Comparison of ENCODE assay signal across 28 mouse cellular contexts in genomic region chr8:61298828-61299227, GRCm38 (mm10).
DNase-seq lines count a peak whose midpoint lies in the region; ATAC-seq and TF ChIP-seq lines count a peak whose summit lies in the region.
"Had no signal": no experiment of that assay in that cellular context is flagged by ENCODE, and none has a peak within 500 bp of the region (broad histone marks: within the 10 kb centered on the region; RNA-seq: fewer than 3 reads in every experiment).

No protein-coding gene starts in this region.

- TF ChIP-seq CTCF in left cerebral cortex, adult 2 months (IDR thresholded peaks at IDR 0.05): no peak
- no peak for TF ChIP-seq CTCF in cortical plate, adult 2 months (IDR thresholded peaks at IDR 0.05; ENCODE audit: extremely low read depth, insufficient read depth, low read length)

- TF ChIP-seq POLR2A in cortical plate, adult 2 months (IDR thresholded peaks at IDR 0.05; ENCODE audit: extremely low read depth, insufficient read depth, low read length): no peak

- no peaks in the 10 kb centered on the region for H3K27me3 ChIP-seq in forebrain, embryonic 13.5 days
- H3K27me3 ChIP-seq in forebrain, embryonic 16.5 days (replicated peaks; ENCODE audit: control insufficient read depth, insufficient read depth, low read length): no peaks in the 10 kb centered on the region
- H3K27me3 ChIP-seq: CH12.LX; embryonic facial prominence, embryonic 13.5 days; embryonic facial prominence, embryonic 15.5 days; forebrain, embryonic 12.5 days; forebrain, embryonic 15.5 days; Patski had no signal

- ATAC-seq in forebrain, embryonic 13.5 days: no peak
- no peak for ATAC-seq in forebrain, embryonic 16.5 days
- ATAC-seq: activated CD4-positive, CD25-positive, alpha-beta regulatory T cell, adult 4 months; CD4-positive, CD25-positive, alpha-beta regulatory T cell, adult 4 months; forebrain, embryonic 15.5 days; Patski had no signal

- WGBS in forebrain, embryonic 13.5 days: 58% methylated on average over 4 of the region's 4 CpGs
- WGBS in forebrain, embryonic 16.5 days: 35% methylated on average over 4 of the region's 4 CpGs

- no peaks in the 10 kb centered on the region for H3K9me3 ChIP-seq in forebrain, embryonic 13.5 days (replicated peaks)
- no peaks in the 10 kb centered on the region for H3K9me3 ChIP-seq in forebrain, embryonic 16.5 days (ENCODE audit: control insufficient read depth, low read length)
- H3K9me3 ChIP-seq: embryonic facial prominence, embryonic 13.5 days; embryonic facial prominence, embryonic 15.5 days; forebrain, embryonic 10.5 days; forebrain, embryonic 12.5 days; forebrain, embryonic 15.5 days; G1E had no signal

- H3K4me1 ChIP-seq in forebrain, embryonic 13.5 days: peaks cover 42% of the 10 kb centered on the region
- peaks cover 21% of the 10 kb centered on the region for H3K4me1 ChIP-seq in forebrain, embryonic 16.5 days (replicated peaks; ENCODE audit: control insufficient read depth, insufficient read depth, low read length)
- H3K4me1 ChIP-seq in cortical plate, adult 2 months (ENCODE audit: control insufficient read depth, insufficient read depth, low read length): peaks cover 5% of the 10 kb centered on the region

- H3K4me2 ChIP-seq in forebrain, embryonic 13.5 days: no peak overlapping the region
- no peak overlapping the region for H3K4me2 ChIP-seq in forebrain, embryonic 16.5 days (ENCODE audit: low read length)
- H3K4me2 ChIP-seq: embryonic facial prominence, embryonic 13.5 days; embryonic facial prominence, embryonic 15.5 days; forebrain, embryonic 12.5 days; forebrain, embryonic 15.5 days had no signal

- H3K9ac ChIP-seq in forebrain, embryonic 13.5 days: no peak overlapping the region
- H3K9ac ChIP-seq in forebrain, embryonic 16.5 days (replicated peaks; ENCODE audit: low read depth, low read length): no peak overlapping the region
- H3K9ac ChIP-seq: embryonic facial prominence, embryonic 13.5 days; embryonic facial prominence, embryonic 15.5 days; forebrain, embryonic 12.5 days; forebrain, embryonic 15.5 days had no signal

- peak; percentile 64 for DNase-seq in heart, adult 11 months
- DNase-seq in heart, adult 8-10 months (ENCODE audit: low spot score): no peak
- no peak for DNase-seq in left cerebral cortex, adult 2 months (ENCODE audit: extremely low spot score in 1 of 2, low spot score in 2 of 2)
- no peak for DNase-seq in left cerebral cortex, postnatal 25 days (ENCODE audit: low spot score in 2 of 2)
- DNase-seq: adrenal gland, adult 8-10 months; adrenal gland, postnatal 14 days; adrenal gland, postnatal 36 days; B cell, adult 2 months; cerebellum, adult 11-12 months; cerebellum, adult 2 months; cerebellum, adult 9-10 months; cerebellum, postnatal 10 days; cerebellum, postnatal 25 days; embryo, embryonic 11 days had no signal

- no peaks in the 10 kb centered on the region for H3K36me3 ChIP-seq in forebrain, embryonic 13.5 days (ENCODE audit: poor library complexity, severe bottlenecking)
- H3K36me3 ChIP-seq in forebrain, embryonic 16.5 days (ENCODE audit: control insufficient read depth, insufficient read depth): no peaks in the 10 kb centered on the region
- H3K36me3 ChIP-seq: embryonic facial prominence, embryonic 13.5 days; embryonic facial prominence, embryonic 15.5 days; forebrain, embryonic 12.5 days; forebrain, embryonic 15.5 days; G1E had no signal

- H3K4me3 ChIP-seq in forebrain, embryonic 13.5 days: no peak overlapping the region
- H3K4me3 ChIP-seq in forebrain, embryonic 16.5 days (replicated peaks; ENCODE audit: low read length): no peak overlapping the region
- no peak overlapping the region for H3K4me3 ChIP-seq in left cerebral cortex, adult 2 months
- no peak overlapping the region for H3K4me3 ChIP-seq in cortical plate, adult 2 months (ENCODE audit: insufficient read depth, low read length)
- H3K4me3 ChIP-seq: embryonic facial prominence, embryonic 13.5 days; embryonic facial prominence, embryonic 15.5 days; erythroblast, embryonic 14.5 days; forebrain, embryonic 10.5 days; forebrain, embryonic 12.5 days; forebrain, embryonic 15.5 days had no signal

- intact Hi-C loops in left cerebral cortex, adult 2 months (cut with DNase I): no loop called here
- intact Hi-C loops in left cerebral cortex, postnatal 25 days (cut with DNase I): no loop called here

- H3K27ac ChIP-seq in forebrain, embryonic 13.5 days: peak overlapping the region; percentile 10; the same call in 1 of the 2 replicates
- no peak overlapping the region for H3K27ac ChIP-seq in forebrain, embryonic 16.5 days (ENCODE audit: low read length)
- H3K27ac ChIP-seq in left cerebral cortex, adult 2 months: peak overlapping the region; percentile 53; the same call in 1 of the 2 replicates
- H3K27ac ChIP-seq in cortical plate, adult 2 months (ENCODE audit: insufficient read depth, low read length): peak overlapping the region; percentile 25; the same call in 1 of the 2 replicates
- H3K27ac ChIP-seq: embryonic facial prominence, embryonic 13.5 days; embryonic facial prominence, embryonic 15.5 days; forebrain, embryonic 12.5 days; forebrain, embryonic 15.5 days had no signal
